ENCODE assay signal across 34 mouse cellular contexts in genomic region chr3:105571944-105572343, GRCm38 (mm10).
"Had no signal": no experiment of that assay in that cellular context is flagged by ENCODE, and none has a peak within 500 bp of the region (broad histone marks: within the 10 kb centered on the region; RNA-seq: fewer than 3 reads in every experiment).

No protein-coding gene starts in this region.

- H3K9me3 ChIP-seq: heart, embryonic 12.5 days; heart, embryonic 13.5 days; heart, embryonic 15.5 days; hindbrain, embryonic 10.5 days; hindbrain, embryonic 12.5 days; hindbrain, embryonic 13.5 days; hindbrain, embryonic 15.5 days; intestine, embryonic 15.5 days; kidney, embryonic 15.5 days had no signal

- H3K4me1 ChIP-seq: heart, embryonic 12.5 days; heart, embryonic 13.5 days; heart, embryonic 15.5 days; intestine, embryonic 15.5 days had no signal

- H3K9ac ChIP-seq: heart, embryonic 12.5 days; heart, embryonic 13.5 days; heart, embryonic 15.5 days; hindbrain, embryonic 12.5 days; hindbrain, embryonic 13.5 days; hindbrain, embryonic 14.5 days; hindbrain, embryonic 15.5 days; intestine, embryonic 15.5 days; kidney, embryonic 15.5 days had no signal

- H3K27me3 ChIP-seq: heart, embryonic 15.5 days; hindbrain, embryonic 12.5 days; hindbrain, embryonic 13.5 days; hindbrain, embryonic 15.5 days; intestine, embryonic 15.5 days; kidney, embryonic 15.5 days had no signal

- H3K27ac ChIP-seq: heart, embryonic 13.5 days; heart, embryonic 15.5 days; hindbrain, embryonic 10.5 days; hindbrain, embryonic 12.5 days; hindbrain, embryonic 13.5 days; hindbrain, embryonic 14.5 days; hindbrain, embryonic 15.5 days; hindbrain, postnatal 0 days; intestine, embryonic 15.5 days; kidney, embryonic 15.5 days; kidney, postnatal 0 days; left cerebral cortex, adult 2 months had no signal

- DNase-seq: heart, postnatal 10 days; heart, postnatal 14 days; heart, postnatal 36 days; heart, postnatal 4 days; kidney, adult 11 months; kidney, adult 18-20 months; kidney, adult 2 months; kidney, adult 8-10 months; kidney, adult 9 months; kidney, postnatal 10 days; kidney, postnatal 14 days; kidney, postnatal 25 days; kidney, postnatal 36 days; kidney, postnatal 4 days; layer of hippocampus, adult 9-11 months; layer of hippocampus, postnatal 36 days had no signal

- ATAC-seq: hindbrain, embryonic 16.5 days; hindbrain, postnatal 0 days; inflammation-experienced regulatory T-cells, adult 6 months; intestine, embryonic 15.5 days; intestine, embryonic 16.5 days; intestine, postnatal 0 days had no signal

- H3K4me2 ChIP-seq: heart, embryonic 11.5 days; heart, embryonic 12.5 days; heart, embryonic 13.5 days; heart, embryonic 15.5 days; hindbrain, embryonic 12.5 days; hindbrain, embryonic 13.5 days; hindbrain, embryonic 14.5 days; hindbrain, embryonic 15.5 days; intestine, embryonic 15.5 days; kidney, embryonic 15.5 days had no signal

- H3K4me3 ChIP-seq: heart, embryonic 12.5 days; heart, embryonic 13.5 days; heart, embryonic 15.5 days; hindbrain, embryonic 10.5 days; hindbrain, embryonic 12.5 days; hindbrain, embryonic 13.5 days; hindbrain, embryonic 15.5 days; intestine, embryonic 15.5 days; kidney, embryonic 15.5 days; left cerebral cortex, adult 2 months had no signal

- H3K36me3 ChIP-seq: heart, embryonic 12.5 days; heart, embryonic 13.5 days; heart, embryonic 15.5 days; hindbrain, embryonic 10.5 days; hindbrain, embryonic 12.5 days; hindbrain, embryonic 13.5 days; hindbrain, embryonic 15.5 days; intestine, embryonic 15.5 days; kidney, embryonic 15.5 days had no signal
